Mouse (Mus musculus) CD4-positive, CD25-positive, alpha-beta regulatory T cell, adult 2 months (primary cell): Measurements from ENCODE around the gene Apoc1.
A peak's percentile ranks its signal among the peaks of the same experiment; 100 is the strongest.
"Not testable (repeated sequence)": the region's sequence is repeated elsewhere in the genome, so short reads cannot be mapped to it uniquely, and the experiment has no call there.

Experiments
- DNase-seq: peaks from one replicate; pipeline ENCODE4 v3.0.0-alpha.2; 2012; ENCODE audit warnings: low read depth, low spot score

Gene Apoc1

GRCm38 (mm10) chr7:19705271-19705670 lies 12.8 kb upstream of the Apoc1 start:
- no peak for DNase-seq

DNA sequence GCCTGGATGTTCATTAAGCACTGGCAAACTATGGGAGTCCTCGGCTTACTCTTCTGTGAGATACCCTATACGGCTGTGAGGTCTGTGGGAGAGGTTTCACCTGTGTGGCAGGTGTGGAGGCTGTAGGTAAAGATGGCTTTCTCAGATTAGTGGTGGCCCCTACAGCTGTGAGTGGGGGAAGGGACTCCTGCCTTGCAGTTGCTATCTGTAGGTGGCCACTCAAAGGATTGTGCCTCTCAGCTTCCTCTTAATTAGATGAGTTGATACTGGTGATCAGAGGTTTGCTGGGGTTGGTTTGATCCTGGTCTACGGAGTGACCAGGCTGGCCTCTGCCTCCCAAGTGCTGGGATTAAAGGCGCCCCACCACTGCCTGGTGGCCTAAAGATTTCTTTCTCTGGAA lies 12.0 kb upstream of the Apoc1 start:
- DNase-seq = no peak

DNA sequence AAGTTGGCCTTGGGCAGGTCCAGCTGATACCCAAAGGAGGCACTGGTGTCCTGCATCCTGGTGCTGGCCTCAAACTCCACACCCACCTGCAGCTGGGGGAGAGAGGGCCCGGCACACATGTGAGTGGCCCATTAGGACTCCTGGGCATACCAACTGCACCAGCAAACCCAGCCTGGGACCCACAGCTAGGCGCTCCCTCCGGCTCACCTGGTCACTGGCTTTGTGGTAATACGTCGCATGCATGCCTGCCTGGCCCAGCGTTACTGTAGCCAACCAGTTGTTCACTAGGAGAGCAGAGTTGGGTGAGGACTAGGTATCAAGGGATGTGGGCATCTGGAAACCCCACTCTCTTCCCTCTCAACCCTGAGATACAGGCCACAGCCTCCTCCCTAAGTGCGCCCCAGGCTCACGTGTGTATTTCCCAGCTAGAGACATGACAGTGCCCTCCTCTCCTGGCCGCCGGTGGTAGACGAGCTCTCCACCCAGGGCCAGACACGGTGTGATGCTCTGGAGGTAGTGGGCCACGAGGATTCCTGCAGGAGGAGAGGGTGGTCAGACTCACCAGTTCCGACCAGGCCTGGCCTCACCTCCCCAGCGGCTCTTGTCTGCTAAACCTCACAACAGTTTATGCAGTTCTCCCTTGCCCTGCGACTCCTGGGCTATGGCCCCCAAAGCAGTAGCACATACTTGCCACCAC lies 10.5 kb upstream of the Apoc1 start:
- DNase-seq = no peak

DNA sequence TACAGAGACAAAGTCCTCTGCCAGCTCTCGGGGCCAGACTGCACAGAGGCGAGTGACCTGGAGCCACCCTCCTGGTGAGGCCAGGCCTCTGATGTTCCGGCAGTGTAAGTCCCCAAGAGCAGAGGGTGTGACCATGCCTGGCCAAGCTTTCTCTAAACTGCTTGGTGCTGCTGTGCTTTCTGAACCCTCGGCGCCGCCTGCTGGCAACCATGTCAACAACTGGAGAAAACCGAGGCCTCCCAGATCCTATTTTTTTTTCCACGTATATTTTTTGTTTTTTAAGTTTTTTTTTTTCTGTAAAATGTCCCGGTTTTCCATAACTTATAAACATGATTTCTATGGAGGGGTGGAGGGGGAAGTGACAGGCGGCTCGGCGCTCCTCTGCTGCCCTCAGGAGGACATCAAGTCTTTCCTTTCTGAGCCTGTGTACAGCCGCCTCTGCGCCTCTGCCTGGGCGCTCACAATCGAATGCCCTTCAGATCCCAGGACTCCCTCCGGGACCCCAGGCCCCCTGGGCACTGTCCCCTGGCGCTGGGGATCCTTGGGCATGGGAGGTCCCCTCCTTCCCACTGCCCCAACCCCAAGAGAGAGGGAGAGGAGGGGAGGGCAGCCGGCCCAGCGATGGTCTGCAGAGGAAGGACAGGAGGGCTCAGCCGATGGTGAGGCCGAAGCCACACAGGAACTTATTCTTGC lies 8.8 kb upstream of the Apoc1 start:
- peak; percentile 74 for DNase-seq

DNA sequence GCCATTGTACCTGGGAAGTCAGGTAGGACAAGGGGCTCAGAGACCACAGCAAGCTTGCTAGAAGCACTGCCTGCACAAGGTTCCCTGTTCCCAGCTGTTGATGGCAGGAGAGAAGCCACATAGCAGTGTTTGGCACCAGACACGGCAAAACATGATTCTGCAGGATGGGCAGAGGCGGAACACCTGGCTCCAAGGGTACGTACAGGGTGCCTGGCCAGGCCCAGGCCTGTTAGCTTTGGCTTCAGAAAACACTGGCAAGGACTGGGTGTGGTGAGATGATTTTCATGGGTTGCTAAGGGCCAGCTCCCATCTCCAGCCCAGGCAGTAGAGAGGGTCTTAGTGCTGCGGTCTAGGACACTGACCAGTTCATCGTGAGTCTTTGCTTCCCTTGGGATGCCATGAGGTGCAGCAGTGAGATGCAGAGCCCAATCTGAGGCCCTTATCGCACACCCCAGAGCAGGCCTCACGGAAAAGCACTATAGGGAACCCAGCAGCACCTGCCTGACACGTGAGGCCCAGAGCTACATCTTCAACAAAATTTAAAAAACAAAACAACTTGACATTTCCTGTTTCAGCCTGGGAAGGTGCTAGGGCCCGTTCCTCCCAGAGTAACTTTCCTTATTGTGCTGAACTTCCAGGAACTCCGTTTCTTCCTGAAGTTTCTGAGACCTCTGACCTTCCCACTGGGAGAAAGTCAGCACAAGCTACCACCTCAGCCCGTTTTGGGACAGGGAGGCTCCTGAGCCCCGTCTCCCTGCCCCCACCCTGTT lies 8.0 kb upstream of the Apoc1 start:
- peak; percentile 43 for DNase-seq

DNA sequence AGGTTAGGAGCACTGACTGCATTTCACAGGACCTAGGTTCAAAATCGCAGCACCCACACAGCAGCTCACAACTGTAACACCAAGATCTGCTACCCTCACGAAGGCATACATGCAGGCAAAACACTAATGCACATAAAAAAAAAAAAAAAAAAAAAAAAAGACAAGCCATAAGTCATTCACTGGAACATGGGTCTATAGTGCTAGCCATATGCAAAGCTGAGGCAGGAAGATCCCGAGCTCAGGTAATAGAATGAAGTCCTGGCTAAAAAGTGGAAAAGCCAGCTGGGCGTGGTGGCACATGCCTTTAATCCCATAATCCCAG lies 7.3 kb upstream of the Apoc1 start:
- DNase-seq = no peak

DNA sequence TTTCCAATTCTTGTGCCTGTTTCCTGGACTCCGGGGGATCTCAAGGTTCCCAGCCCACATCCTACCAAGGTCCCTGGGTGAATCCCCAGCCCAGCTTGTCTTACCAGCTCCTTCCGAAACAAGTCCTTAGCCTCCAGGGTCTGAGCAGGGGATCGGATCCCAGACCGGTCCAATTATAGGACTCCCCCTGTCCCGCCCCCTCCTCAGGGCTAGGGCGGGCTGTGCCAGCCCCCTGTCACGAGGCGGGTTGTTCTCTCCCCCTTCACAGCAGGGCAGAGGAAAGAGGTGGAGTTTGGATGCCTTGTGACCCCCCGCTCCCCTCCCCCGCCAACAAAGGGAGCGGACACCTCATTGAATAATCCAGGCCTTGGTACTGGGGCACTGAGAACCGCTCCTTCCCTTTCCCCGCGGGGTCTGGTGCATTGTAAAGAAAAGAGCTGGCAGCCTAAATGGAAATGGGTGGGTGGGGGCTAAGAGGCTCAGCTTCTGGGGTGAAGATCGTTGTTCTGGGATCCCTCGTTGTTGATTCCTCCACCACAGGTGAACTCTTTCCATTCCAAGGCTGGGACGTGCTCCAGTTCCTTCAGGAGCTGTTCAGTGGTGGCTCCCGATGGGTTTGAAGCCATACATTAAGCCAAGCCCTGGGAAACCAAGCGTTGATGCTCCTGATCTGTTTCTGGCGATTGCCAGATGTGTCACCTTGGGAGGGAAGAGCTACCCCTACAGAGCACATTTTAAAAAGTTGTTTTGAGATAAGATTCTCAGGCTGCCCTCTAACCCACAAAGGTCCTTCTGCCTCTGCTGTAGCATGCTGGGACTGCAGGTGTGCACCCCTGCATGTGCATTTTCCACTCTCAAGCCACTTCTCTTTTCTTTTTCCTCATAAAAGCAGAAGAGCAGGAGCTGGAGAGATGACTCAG lies 6.7 kb upstream of the Apoc1 start, which contains the start of gene Apoe:
TSS of gene Apoe (minus strand) at position 282 of the 920 bp plus-strand sequence.
- peak; percentile 7 for DNase-seq

DNA sequence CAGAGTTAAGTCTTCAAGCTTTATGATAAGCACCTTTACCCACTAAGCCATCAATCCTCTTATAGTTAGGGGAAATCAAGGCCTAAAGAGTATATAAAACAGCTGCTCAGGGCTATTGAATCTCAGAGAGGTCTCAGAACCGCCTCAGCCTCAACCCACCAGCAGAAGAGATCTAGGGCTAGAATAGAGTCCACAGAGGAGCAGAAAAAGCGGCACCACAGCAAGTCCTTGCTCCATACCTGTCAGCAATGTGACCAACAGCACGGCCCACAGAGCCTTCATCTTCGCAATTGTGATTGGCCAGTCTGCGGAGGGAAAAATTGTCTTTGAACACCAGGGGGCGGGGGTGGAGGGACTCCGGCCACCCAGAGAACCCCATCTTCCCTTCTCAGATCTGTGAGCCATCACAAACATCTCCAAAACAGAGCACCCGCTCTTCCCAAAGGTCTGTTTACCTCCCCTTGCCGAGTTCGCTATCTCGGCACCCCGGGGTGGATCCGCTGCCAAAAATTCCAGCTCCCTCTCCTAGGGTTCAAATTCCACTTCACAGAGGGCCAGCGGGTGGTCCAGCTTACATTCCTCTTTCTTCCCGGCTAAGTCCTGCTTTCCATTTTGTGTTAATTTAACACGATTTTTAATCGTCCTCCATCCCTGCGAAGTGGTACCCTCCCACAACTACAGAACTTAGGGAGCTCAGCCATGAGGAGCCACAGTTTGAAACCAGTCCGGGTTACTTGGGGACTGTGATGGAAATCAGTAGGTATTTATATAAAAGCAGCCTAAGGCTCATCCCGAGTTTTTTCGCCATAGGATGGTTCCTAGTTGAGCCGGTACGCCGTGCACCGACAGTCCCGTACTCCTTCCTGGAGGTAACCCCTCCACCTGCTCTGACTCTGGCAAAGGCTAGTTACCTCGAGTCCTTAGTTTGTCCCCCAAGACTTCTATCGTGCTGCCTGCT lies 5.8 kb upstream of the Apoc1 start:
- no peak for DNase-seq

DNA sequence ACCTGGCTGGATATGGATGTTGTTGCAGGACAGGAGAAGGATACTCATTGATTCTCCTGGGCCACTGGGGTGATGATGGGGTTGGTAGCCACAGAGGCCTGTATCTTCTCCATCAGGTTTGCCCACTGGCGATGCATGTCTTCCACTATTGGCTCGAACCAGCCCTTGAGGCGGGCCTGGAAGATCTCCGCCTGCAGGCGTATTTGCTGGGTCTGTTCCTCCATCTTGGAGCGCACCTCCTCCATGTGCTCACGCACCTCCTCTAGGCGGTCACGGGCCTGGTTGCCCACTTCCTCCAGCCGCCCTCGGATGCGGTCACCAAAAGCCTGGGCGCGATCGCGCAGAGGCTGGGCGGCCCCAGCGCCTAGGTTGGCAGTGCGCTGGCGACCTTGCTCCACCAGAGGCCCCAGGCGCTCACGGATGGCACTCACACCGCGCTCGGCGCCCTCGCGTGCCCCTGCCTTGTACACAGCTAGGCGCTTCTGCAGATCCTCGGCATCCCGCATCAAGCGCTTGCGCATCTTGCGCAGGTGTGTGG lies 3.9 kb upstream of the Apoc1 start:
- no peak for DNase-seq

GRCm38 (mm10) chr7:19695881-19696280 lies 3.4 kb upstream of the Apoc1 start:
- no peak for DNase-seq

- DNase-seq = no peak
These were observed 2.7 kb upstream of the Apoc1 start for GRCm38 (mm10) chr7:19695213-19695594.

DNA sequence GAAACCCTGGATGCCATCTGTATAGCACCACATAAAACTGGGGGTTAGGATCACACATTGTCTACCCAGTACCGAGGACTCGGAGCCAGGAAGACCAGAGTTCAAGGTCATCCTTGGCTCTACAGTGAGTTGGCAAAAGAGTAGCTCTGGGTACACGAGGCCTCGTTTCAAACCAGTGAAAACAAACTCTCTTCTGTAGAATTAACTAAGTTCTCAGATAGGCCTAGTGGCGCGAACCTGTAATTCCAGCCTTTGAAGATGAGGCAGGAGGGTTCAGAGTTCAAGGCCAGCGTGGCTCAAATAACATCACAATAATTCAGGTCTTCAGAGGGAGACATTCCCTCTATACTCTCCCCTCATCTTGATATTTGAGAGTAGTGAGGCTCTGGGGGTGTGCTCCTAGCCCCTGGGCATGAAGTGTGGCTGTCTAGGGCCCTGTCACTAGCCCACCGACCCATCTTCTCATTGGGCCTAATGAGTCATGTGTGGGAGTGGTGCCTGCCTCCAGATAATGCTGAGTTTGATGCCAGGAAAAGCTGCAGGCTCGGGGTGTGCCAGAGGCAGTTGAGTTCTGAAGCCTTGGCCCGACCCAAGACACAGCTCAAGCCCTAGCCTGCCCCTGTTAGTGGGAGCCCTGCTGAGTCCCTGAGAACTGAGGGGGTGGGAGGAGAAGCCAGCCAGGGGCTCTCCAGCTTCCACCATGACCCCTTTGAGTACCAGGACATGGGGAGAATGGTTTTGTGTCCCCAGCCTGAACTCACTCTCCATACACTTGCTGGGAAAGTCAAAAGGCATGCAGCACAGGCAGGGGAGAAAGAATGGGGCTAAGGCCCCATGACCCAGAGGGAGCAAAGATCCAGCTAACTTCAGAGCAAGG lies 2.1 kb upstream of the Apoc1 start:
- no peak for DNase-seq

DNA sequence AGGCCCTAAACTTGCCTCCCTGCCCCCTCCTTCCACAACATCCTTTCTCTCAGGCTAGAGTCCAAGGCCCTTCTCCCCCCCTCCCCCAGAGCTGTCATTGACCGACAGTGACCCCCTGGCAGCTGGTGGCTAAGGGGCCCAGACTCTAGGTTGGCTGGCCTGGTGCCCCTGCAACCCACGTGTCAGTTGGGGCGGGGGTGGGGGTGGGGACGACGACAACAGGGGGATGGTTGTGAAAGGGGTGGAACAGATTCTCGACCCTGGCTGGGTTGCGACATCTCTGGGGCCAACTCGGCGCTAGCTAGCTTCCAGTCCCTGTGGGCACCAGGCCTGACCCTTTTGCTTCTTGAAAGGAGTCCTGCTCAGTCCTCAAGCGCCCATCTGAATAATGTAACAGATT lies 961 bp upstream of the Apoc1 start:
- no peak for DNase-seq

DNA sequence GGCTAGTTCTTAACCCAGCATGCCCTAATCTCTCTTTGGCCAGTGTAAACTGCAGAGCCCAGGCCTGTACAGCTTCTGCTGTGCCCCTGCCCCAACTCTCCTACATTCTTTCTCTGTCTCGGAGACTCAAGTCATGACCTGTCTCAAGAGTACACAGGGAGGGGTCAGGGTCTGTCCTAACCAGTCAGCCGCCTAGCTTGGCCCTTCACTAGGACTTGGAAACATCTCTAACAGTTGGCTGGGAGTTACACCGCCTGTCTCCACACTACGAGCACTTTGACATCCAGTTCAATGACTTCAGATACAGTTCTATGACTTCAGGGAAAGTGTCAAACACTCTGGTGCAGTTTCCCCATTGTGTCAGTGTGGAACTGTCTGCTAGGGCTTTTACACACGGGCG lies 1.0 kb downstream of the Apoc1 start:
- no peak for DNase-seq

GRCm38 (mm10) chr7:19690845-19691244 lies 1.6 kb downstream of the Apoc1 start:
- DNase-seq = no peak

GRCm38 (mm10) chr7:19688611-19689010 lies 3.8 kb downstream of the Apoc1 start:
- no peak for DNase-seq

DNA sequence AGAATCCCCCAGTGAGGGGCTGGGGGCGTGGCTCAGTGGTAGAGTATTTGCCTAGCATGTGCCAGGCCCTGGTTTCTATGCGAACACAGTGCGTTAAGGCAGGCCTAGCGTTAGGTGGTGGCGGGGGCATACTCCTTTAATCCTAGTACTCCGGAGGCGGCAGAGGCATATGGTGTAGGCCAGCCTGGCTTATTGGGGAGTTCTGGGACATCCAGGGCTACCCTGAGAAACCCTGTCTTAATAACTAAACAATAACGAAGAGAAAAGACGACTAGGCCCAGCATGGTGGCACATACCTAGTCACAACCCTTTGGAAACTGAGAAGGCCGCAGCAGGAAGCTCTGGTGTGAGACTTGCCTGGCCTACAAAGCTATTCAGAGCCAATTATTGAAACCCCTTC lies 4.4 kb downstream of the Apoc1 start:
- DNase-seq = no peak

DNA sequence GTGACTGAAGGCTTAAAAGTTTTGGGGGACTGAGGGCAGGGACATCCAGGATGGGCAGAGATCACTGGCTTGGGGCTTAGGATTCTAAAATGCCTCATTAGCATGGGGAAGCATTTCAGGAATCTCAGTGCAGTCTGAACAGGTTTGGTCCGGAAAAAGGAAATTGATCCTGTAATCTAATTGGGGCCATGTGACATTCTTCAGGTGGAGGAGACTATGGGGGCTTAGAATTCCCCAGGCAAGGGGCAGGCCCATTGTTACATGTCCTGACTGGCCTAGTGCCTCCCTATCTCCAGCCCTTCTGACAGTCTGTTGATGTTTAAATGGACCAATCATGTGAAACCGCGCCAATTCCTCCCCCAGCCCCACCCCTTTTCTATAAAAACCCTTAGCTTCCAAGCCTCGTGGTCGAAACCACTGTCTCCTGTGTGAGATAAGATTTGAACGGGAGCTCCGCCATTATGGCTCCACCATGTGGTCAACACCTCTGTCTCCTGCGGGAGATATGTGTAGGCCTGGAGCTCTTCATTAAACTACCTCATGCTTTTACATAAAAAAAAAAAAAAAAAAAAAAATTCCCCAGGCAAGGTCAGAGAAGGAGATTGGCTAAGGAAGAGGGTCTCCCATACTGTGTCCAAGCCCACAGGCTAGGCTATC lies 5.4 kb downstream of the Apoc1 start:
- not testable (repeated sequence) for DNase-seq

DNA sequence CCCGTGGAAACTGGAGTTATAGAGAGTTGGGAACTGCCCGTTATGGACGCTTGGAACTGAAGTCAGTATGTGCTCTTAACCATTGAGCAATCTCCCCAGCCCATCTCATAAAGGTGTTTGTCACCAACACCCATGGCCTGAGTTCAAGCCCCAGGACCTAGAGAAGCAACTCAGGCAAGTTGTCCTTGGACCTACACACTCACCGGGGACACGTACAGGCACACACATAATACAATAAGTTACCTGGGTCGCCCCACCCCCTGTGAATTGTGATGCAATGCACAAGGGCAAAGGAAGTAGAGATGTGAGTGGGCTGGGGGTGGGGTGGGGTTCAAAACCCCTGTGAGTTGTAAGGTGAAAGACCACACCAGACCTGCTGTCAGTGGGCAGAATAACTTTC lies 5.9 kb downstream of the Apoc1 start:
- no peak for DNase-seq
